Mouse (Mus musculus): ENCODE measurements around the gene Fmnl2.

The Fmnl2 gene

GRCm38 (mm10) chr2:53129070-53129469, 271.4 kb downstream of the Fmnl2 start:
- no peak for DNase-seq

GRCm38 (mm10) chr2:53131567-53131966, 273.9 kb downstream of the Fmnl2 start:
- DNase-seq = no peak

GRCm38 (mm10) chr2:53146852-53147251, 289.2 kb downstream of the Fmnl2 start:
- DNase-seq = no peak

- no peak for DNase-seq
These were observed 316.3 kb downstream of the Fmnl2 start for GRCm38 (mm10) chr2:53173966-53174365.

- no peak for DNase-seq
These were observed 321.3 kb downstream of the Fmnl2 start for GRCm38 (mm10) chr2:53178966-53179365.

- DNase-seq = no peak
These were observed 322.2 kb downstream of the Fmnl2 start for GRCm38 (mm10) chr2:53179876-53180275.

All from lung, postnatal 36 days (tissue).